Mouse (Mus musculus): ENCODE data around the gene Tmem59. TPM values are rescaled to one million over a fixed set of nuclear protein-coding genes. Genes with fewer than 3 reads are reported as not detected.

Gene Tmem59
- 138 and 152 TPM in 2 replicates for total RNA-seq (2023)

DNA sequence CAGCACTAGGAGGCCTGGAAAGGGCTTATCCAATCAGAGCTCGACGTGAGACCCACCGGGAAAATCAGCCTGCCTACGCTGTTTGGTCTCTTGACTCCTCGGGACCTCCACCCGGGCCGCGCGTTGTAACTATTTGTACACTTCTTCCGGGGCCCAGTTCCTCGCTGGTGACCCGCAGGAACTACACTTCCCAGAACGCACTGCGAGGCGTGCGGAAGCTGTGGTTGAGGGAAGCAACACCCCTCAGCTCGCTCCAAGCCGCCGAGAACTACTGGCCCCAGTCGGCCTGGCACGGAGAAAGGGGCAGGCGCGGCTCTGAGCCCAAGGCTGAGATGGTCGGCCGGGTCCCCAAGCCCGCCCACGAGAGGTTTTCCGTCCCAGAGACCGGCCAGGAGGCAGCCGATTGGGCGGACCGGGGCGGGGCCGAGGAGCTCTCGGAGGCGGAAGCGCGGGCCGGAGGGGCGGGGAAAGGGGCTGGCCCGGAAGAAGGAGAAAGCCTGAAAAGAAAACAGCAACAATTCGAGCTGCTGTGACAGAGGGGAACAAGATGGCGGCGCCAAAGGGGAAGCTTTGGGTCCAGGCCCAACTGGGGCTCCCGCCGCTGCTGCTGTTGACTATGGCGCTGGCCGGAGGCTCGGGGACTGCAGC, at the start of gene Tmem59:
Gene Tmem59 (plus strand): TSS at position 218 of the 648 bp plus-strand sequence.

DNA sequence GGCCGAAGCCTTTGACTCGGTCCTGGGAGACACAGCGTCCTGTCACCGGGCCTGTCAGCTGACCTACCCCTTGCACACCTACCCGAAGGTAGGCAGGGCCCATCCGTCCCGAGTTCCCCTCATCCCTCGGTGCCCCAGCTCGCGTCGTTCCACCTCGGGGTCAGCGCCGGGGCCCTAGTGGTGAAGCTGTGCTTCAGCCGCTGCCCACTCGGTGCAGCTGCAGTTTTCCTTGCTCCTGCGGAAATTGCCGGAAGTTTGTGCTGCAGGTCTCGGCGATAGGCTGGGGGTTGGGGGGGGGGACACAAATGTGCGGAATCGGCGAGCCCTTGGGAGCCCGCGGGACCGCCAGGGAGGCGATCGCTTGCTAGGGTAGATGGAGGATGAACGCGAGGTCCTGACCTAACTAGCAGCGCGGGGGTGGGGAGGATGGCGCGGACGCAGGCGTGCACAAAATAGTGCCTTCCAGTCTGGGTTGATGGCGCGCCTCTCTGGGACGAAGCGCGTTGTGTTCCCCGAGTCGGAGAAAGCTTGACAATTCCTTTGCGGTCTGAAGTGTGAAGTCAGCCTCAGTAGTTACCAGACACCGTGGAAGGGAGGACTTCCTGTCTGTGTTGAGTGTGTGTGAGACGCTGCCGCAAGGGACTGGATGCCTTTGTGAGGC, 761 bp downstream of the Tmem59 start, which contains the start of gene Tceanc2:
Gene Tceanc2 (minus strand): TSS at position 287 of the 661 bp plus-strand sequence.

DNA sequence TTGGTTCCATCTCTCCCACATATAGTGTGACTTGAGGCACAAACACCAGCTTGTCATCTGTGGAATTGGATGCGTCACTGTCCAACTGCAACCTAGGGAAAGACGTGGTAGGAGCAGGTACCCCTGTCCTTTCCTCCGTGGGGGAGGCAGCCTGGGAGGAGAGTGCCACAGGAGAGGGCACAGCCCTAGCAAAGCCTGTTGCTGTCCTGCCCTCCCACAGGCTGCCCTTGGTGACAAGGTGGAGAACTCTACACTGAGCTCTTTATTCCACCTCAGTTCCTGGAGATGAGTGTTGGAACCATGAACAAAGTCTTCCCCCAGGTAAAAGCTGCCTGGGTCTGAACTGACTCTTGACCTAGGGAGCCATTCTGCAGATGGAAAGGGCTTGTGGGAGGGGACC, 30.7 kb downstream of the Tmem59 start, which contains the start of gene Ldlrad1:
Gene Ldlrad1 (plus strand): TSS at position 301 of the 400 bp plus-strand sequence.

Other genes with a start within 250 kb of the Tmem59 start
- 21.9 and 35.1 TPM in 2 replicates for gene Mrpl37, start 111.5 kb upstream of the Tmem59 start, total RNA-seq (2023)
- gene Cyb5rl, start 111.4 kb upstream of the Tmem59 start, total RNA-seq (2023): 2.1 and 2.8 TPM in 2 replicates
- gene Cdcp2, start 81.5 kb upstream of the Tmem59 start, total RNA-seq (2023): not detected in 2 replicates
- 27.1 and 34.5 TPM in 2 replicates for gene Tceanc2, start 717 bp downstream of the Tmem59 start, total RNA-seq (2023)
- gene Ldlrad1, start 30.8 kb downstream of the Tmem59 start, total RNA-seq (2023): not detected in 2 replicates
- 9.4 and 14.2 TPM in 2 replicates for gene Lrrc42, start 75.1 kb downstream of the Tmem59 start, total RNA-seq (2023)
- 4.5 and 6.3 TPM in 2 replicates for gene Hspb11, start 75.2 kb downstream of the Tmem59 start, total RNA-seq (2023)
- not detected in 2 replicates for gene Dio1, start 128.8 kb downstream of the Tmem59 start, total RNA-seq (2023)
- gene Yipf1, start 136.0 kb downstream of the Tmem59 start, total RNA-seq (2023): 51.2 and 54.1 TPM in 2 replicates
- 15.4 and 15.6 TPM in 2 replicates for gene Ndc1, start 189.4 kb downstream of the Tmem59 start, total RNA-seq (2023)